Mouse (Mus musculus): Measurements from ENCODE around the gene Enthd1. TPM values are rescaled to one million over a fixed set of nuclear protein-coding genes. Genes with fewer than 3 reads are reported as not detected.

The Enthd1 gene
- total and polyA plus RNA-seq, 3 experiments: 0.16 TPM; not detected in 2

DNA sequence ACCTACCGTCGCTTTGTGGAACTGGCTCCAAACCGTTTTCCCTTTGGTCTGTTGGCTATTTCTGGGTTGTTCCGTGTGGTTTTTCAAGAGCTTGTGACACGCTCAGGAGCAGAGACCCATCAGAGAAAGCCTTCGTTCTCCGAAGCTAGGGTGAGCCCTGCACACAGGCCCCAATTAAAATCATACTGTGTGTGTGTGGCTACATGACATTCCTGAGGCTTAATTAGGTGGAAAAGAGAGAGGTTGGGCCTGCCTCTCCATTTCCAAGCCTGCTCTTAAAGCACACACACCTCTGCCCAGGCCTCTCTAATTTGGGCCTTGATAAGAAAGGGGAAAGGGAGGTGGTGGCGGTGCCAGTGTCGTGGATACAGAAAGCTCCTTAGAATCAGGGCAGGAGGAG, 126.5 kb downstream of the Enthd1 start:
- ATAC-seq (ENCODE audit: extremely low read depth, insufficient number of reproducible peaks, low FRiP score, poor library complexity, severe bottlenecking): no peak
- no peak for DNase-seq (ENCODE audit: low spot score)
- Histone ChIP-seq H3K4me1 (ENCODE audit: insufficient read depth, low read depth, low read length) (no peaks in the 10 kb centered on the region; the same call in 1 of the 2 replicates), H3K36me3 (replicated peaks) (no peaks in the 10 kb centered on the region), H3K4me3 (ENCODE audit: low read depth, low read length) (no peak overlapping the region), H3K27me3 (ENCODE audit: insufficient read depth, low read length) (0 out of 2 replicates have a peak, but pooled peaks cover 2% of the 10 kb centered on the region), H3K9me3 (replicated peaks) (no peaks in the 10 kb centered on the region)
- TF ChIP-seq POLR2AphosphoS5 (IDR thresholded peaks at IDR 0.05; ENCODE audit: insufficient replicate concordance, low read depth, low read length): no peak
- no peak for TF ChIP-seq CTCF (IDR thresholded peaks at IDR 0.05; ENCODE audit: low read depth, low read length)
- TF ChIP-seq GATA1 (IDR thresholded peaks at IDR 0.05; ENCODE audit: borderline replicate concordance, low read length): no peak
- no peak for TF ChIP-seq GATA2 (IDR thresholded peaks at IDR 0.05; ENCODE audit: borderline replicate concordance, low read depth, low read length)
- TF ChIP-seq TAL1 (conservative IDR thresholded peaks at IDR 0.05; ENCODE audit: low read depth, low read length): no peak

DNA sequence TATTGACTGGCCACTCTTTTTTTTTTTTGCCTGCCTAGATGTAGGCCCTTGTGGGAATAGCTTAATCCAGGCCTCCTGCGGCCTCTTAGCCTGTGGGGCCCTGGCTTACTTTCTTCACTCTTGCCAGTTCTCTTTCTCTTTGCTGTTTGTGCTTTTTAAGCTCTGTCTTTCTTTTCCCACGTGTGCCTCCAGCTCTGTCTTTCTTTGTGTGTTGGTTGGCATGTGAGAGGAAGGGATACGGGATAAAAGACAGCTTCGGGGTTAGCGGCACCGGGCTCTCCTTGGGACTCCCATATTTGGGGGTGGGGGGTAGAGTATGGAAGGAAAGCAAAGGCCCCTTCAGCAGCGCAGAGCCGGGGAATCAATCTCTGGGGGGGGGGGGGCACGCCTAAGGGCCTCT, 127.0 kb downstream of the Enthd1 start:
- no peak for ATAC-seq (ENCODE audit: extremely low read depth, insufficient number of reproducible peaks, low FRiP score, poor library complexity, severe bottlenecking)
- no peaks in the 10 kb centered on the region; the same call in 1 of the 2 replicates for H3K4me1 ChIP-seq (ENCODE audit: insufficient read depth, low read depth, low read length)
- H3K9me3 ChIP-seq (replicated peaks): no peaks in the 10 kb centered on the region
- no peak for TF ChIP-seq TAL1 (conservative IDR thresholded peaks at IDR 0.05; ENCODE audit: low read depth, low read length)
- 0 out of 2 replicates have a peak, but pooled peaks cover 2% of the 10 kb centered on the region for H3K27me3 ChIP-seq (ENCODE audit: insufficient read depth, low read length)
- DNase-seq (ENCODE audit: low spot score): no peak
- H3K36me3 ChIP-seq (replicated peaks): no peaks in the 10 kb centered on the region
- H3K4me3 ChIP-seq (ENCODE audit: low read depth, low read length): no peak overlapping the region

DNA sequence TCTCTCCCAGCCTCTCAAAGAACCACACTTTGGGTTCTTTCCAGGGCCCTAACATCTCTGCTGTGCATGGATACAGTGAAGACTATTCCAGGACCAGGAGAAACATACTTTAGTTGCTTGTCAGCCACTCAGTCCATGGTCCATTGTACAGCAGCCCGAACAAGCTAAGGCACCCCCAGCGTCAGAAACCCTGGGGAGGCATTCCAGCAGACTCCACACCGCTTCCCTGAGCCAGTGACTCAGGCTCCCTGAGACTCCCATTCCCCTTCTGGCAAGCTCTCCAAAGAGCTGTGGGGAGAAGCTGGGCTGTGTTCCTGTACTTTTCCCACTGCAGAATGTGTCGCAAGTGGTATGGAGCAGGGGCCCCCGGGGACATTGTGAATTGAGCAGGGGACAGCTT, 128.0 kb downstream of the Enthd1 start:
- 0 out of 2 replicates have a peak, but pooled peaks cover 2% of the 10 kb centered on the region for H3K27me3 ChIP-seq (ENCODE audit: insufficient read depth, low read length)
- no peak for ATAC-seq (ENCODE audit: extremely low read depth, insufficient number of reproducible peaks, low FRiP score, poor library complexity, severe bottlenecking)
- DNase-seq (ENCODE audit: low spot score): no peak

DNA sequence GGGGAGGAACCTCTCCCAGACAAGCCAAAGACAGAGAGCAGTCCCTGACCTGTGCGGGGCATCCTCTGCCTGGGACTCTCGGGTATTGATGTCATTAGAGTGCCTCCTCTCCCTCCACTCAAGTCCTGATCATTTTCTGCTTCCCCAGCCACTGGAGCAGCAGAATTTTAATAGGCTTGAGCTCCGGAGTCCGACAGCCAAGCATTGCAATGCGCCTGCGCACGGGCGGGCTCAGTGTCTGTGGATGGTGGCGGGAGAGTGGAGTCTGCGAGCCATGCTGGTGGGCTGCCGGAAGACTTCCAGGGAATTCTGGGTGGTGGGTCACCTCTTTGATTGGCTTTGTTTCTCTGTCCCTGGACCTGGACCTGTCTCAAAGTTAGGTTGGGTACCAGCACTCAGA, 134.6 kb downstream of the Enthd1 start:
- H3K4me3 ChIP-seq (ENCODE audit: low read depth, low read length): no peak overlapping the region
- no peak for DNase-seq (ENCODE audit: low spot score)
- peaks cover 6% of the 10 kb centered on the region; the same call in 1 of the 2 replicates for H3K27me3 ChIP-seq (ENCODE audit: insufficient read depth, low read length)
- ATAC-seq (ENCODE audit: extremely low read depth, insufficient number of reproducible peaks, low FRiP score, poor library complexity, severe bottlenecking): no peak
- H3K9me3 ChIP-seq (replicated peaks): no peaks in the 10 kb centered on the region
- no peaks in the 10 kb centered on the region for H3K36me3 ChIP-seq (replicated peaks)
- TF ChIP-seq CTCF (IDR thresholded peaks at IDR 0.05; ENCODE audit: low read depth, low read length): no peak
- TF ChIP-seq TAL1 (conservative IDR thresholded peaks at IDR 0.05; ENCODE audit: low read depth, low read length): no peak
- no peak for TF ChIP-seq POLR2AphosphoS5 (IDR thresholded peaks at IDR 0.05; ENCODE audit: insufficient replicate concordance, low read depth, low read length)
- no peak for TF ChIP-seq GATA1 (IDR thresholded peaks at IDR 0.05; ENCODE audit: borderline replicate concordance, low read length)
- no peak for TF ChIP-seq GATA2 (IDR thresholded peaks at IDR 0.05; ENCODE audit: borderline replicate concordance, low read depth, low read length)
- no peaks in the 10 kb centered on the region for H3K4me1 ChIP-seq (ENCODE audit: insufficient read depth, low read depth, low read length)

More for the DNA sequence above, 128.0 kb downstream of the Enthd1 start:
- Histone ChIP-seq H3K9me3 (replicated peaks) (no peaks in the 10 kb centered on the region), H3K4me3 (ENCODE audit: low read depth, low read length) (no peak overlapping the region), H3K36me3 (replicated peaks) (no peaks in the 10 kb centered on the region), H3K4me1 (ENCODE audit: insufficient read depth, low read depth, low read length) (no peaks in the 10 kb centered on the region; the same call in 1 of the 2 replicates)
- TF ChIP-seq CTCF (IDR thresholded peaks at IDR 0.05; ENCODE audit: low read depth, low read length): no peak
- no peak for TF ChIP-seq GATA2 (IDR thresholded peaks at IDR 0.05; ENCODE audit: borderline replicate concordance, low read depth, low read length)
- TF ChIP-seq POLR2AphosphoS5 (IDR thresholded peaks at IDR 0.05; ENCODE audit: insufficient replicate concordance, low read depth, low read length): no peak

DNA sequence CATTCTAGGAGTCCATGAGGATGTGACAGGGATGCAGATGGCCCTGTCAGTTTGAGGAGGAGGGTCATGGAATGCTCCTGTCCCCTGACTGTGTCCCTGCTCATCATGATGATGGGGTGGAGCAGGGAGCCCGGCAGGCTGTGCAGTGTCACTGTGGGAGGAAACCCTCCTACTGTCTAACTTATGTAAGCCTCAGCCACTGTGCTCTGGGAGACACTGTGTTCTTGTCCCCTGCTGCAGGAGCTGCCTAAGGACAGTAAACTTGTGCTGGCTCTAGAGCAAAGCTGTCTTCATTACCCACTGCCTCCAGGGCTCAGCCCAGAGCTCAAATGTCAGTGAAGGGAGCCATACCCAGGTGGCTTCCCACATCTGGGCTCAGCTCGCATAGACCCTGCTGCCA, 146.8 kb downstream of the Enthd1 start:
- Histone ChIP-seq H3K36me3 (replicated peaks) (no peaks in the 10 kb centered on the region), H3K27me3 (ENCODE audit: insufficient read depth, low read length) (peaks cover 5% of the 10 kb centered on the region; the same call in 1 of the 2 replicates), H3K4me1 (ENCODE audit: insufficient read depth, low read depth, low read length) (no peaks in the 10 kb centered on the region), H3K4me3 (ENCODE audit: low read depth, low read length) (no peak overlapping the region), H3K9me3 (replicated peaks) (no peaks in the 10 kb centered on the region)
- no peak for TF ChIP-seq GATA2 (IDR thresholded peaks at IDR 0.05; ENCODE audit: borderline replicate concordance, low read depth, low read length)
- no peak for TF ChIP-seq CTCF (IDR thresholded peaks at IDR 0.05; ENCODE audit: low read depth, low read length)
- no peak for TF ChIP-seq TAL1 (conservative IDR thresholded peaks at IDR 0.05; ENCODE audit: low read depth, low read length)
- TF ChIP-seq GATA1 (IDR thresholded peaks at IDR 0.05; ENCODE audit: borderline replicate concordance, low read length): no peak
- no peak for TF ChIP-seq POLR2AphosphoS5 (IDR thresholded peaks at IDR 0.05; ENCODE audit: insufficient replicate concordance, low read depth, low read length)
- no peak for DNase-seq (ENCODE audit: low spot score)
- no peak for ATAC-seq (ENCODE audit: extremely low read depth, insufficient number of reproducible peaks, low FRiP score, poor library complexity, severe bottlenecking)

DNA sequence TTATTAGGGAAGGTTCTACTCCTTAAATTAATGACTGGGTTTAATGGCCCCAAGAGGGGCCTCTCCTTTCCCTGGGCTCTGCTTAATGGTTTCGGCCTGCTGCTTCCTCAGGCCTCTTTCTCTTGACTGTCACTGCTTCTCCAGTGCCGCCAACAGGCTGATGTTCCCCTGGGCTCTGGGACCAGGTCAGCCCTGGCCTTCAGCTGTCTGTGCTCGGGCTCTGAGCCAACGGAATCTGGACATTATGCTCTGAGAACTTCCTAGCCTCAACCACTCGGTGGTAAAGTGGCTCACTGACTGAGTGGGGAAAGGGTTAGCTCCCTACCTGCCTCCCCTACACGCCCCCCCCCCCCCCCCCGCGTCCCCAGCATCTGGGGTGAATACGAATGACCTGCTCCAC, 147.9 kb downstream of the Enthd1 start:
- Histone ChIP-seq H3K4me3 (ENCODE audit: low read depth, low read length) (no peak overlapping the region), H3K27me3 (ENCODE audit: insufficient read depth, low read length) (peaks cover 5% of the 10 kb centered on the region; the same call in 1 of the 2 replicates), H3K9me3 (replicated peaks) (no peaks in the 10 kb centered on the region), H3K4me1 (ENCODE audit: insufficient read depth, low read depth, low read length) (no peaks in the 10 kb centered on the region), H3K36me3 (replicated peaks) (no peaks in the 10 kb centered on the region)
- DNase-seq (ENCODE audit: low spot score) (no peak), ATAC-seq (ENCODE audit: extremely low read depth, insufficient number of reproducible peaks, low FRiP score, poor library complexity, severe bottlenecking) (no peak)
- TF ChIP-seq POLR2AphosphoS5 (IDR thresholded peaks at IDR 0.05; ENCODE audit: insufficient replicate concordance, low read depth, low read length) (no peak), GATA2 (IDR thresholded peaks at IDR 0.05; ENCODE audit: borderline replicate concordance, low read depth, low read length) (no peak), CTCF (IDR thresholded peaks at IDR 0.05; ENCODE audit: low read depth, low read length) (no peak), GATA1 (IDR thresholded peaks at IDR 0.05; ENCODE audit: borderline replicate concordance, low read length) (no peak), TAL1 (conservative IDR thresholded peaks at IDR 0.05; ENCODE audit: low read depth, low read length) (no peak)

DNA sequence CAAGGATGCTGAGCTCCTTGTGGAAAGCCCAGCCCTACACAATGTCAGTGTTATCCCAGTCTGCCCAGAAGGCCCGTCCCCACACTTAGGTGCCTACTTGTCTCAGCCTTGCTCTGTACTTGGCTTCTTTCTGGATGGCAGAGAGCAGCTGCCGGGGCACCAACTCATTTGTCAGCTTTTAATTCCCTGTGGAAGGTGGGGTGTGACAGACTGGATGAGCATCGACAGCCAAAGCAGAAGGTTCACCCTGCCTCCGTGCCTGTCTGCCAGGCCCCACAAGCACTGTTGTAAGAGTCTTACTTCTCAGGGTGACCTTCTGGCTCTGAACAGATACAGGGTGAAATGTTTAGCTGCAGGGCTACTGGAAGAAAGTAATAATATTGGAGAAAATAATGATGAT, 149.8 kb downstream of the Enthd1 start:
- no peaks in the 10 kb centered on the region for H3K36me3 ChIP-seq (replicated peaks)
- H3K9me3 ChIP-seq (replicated peaks): no peaks in the 10 kb centered on the region
- TF ChIP-seq POLR2AphosphoS5 (IDR thresholded peaks at IDR 0.05; ENCODE audit: insufficient replicate concordance, low read depth, low read length) (no peak), GATA2 (IDR thresholded peaks at IDR 0.05; ENCODE audit: borderline replicate concordance, low read depth, low read length) (no peak), GATA1 (IDR thresholded peaks at IDR 0.05; ENCODE audit: borderline replicate concordance, low read length) (no peak), CTCF (IDR thresholded peaks at IDR 0.05; ENCODE audit: low read depth, low read length) (no peak), TAL1 (conservative IDR thresholded peaks at IDR 0.05; ENCODE audit: low read depth, low read length) (no peak)
- DNase-seq (ENCODE audit: low spot score) (no peak), ATAC-seq (ENCODE audit: extremely low read depth, insufficient number of reproducible peaks, low FRiP score, poor library complexity, severe bottlenecking) (no peak)
- no peak overlapping the region for H3K4me3 ChIP-seq (ENCODE audit: low read depth, low read length)
- H3K4me1 ChIP-seq (ENCODE audit: insufficient read depth, low read depth, low read length): no peaks in the 10 kb centered on the region
- H3K27me3 ChIP-seq (ENCODE audit: insufficient read depth, low read length): peaks cover 5% of the 10 kb centered on the region; the same call in 1 of the 2 replicates
